Mouse (Mus musculus) neural tube, embryonic 13.5 days (tissue): ENCODE results near the gene Gpc3. TPM values are rescaled to one million over a fixed set of nuclear protein-coding genes. Genes with fewer than 3 reads are reported as not detected.

ENCODE experiments used
- ATAC-seq: fragments of 200-750 bp; cut with Nextera tagmentation; 2 replicates; pipeline ENCODE4 v1.8.0; 2017; ENCODE audit warnings: low read depth, mild to moderate bottlenecking, moderate TSS enrichment, moderate library complexity
- H3K27ac ChIP-seq: fragments of 300-500 bp; sonication (generic); replicated peaks from 2 replicates; pipeline ENCODE4 v1.5.1; 2015; ENCODE audit warnings: moderate library complexity, mild to moderate bottlenecking, inconsistent platforms
- H3K27me3 ChIP-seq: fragments of 300-500 bp; sonication (generic); 2 replicates; pipeline ENCODE4 v1.6.1; 2015; ENCODE audit warnings: mild to moderate bottlenecking, inconsistent platforms
- H3K36me3 ChIP-seq: fragments of 300-500 bp; sonication (generic); 2 replicates; pipeline ENCODE4 v1.6.1; 2015; ENCODE audit warnings: mild to moderate bottlenecking, inconsistent platforms
- H3K4me1 ChIP-seq: fragments of 300-500 bp; sonication (generic); replicated peaks from 2 replicates; pipeline ENCODE4 v1.6.1; 2015; ENCODE audit warnings: inconsistent platforms
- H3K4me2 ChIP-seq: fragments of 300-500 bp; sonication (generic); 2 replicates; pipeline ENCODE4 v1.6.1; 2015; ENCODE audit warnings: inconsistent platforms, mild to moderate bottlenecking, moderate library complexity
- H3K4me3 ChIP-seq: fragments of 300-500 bp; sonication (generic); 2 replicates; pipeline ENCODE4 v1.5.1; 2015; ENCODE audit warnings: mild to moderate bottlenecking, inconsistent platforms
- H3K9ac ChIP-seq: fragments of 300-500 bp; sonication (generic); 2 replicates; pipeline ENCODE4 v1.6.1; 2015; ENCODE audit warnings: moderate library complexity, mild to moderate bottlenecking, inconsistent platforms
- H3K9me3 ChIP-seq: fragments of 300-500 bp; sonication (generic); 2 replicates; pipeline ENCODE4 v1.6.1; 2016; ENCODE audit warnings: inconsistent platforms
- WGBS: fragments of 180-500 bp; shearing (Covaris S2); methylation state at CpG from one replicate; pipeline ENCODE4 v1.1.7; 2015; 5-methylcytosine and 5-hydroxymethylcytosine counted together
- polyA plus RNA-seq: library from polyadenylated mRNA; unstranded; fragments of >200 nt; fragmentation: Nextera tagmentation; extraction: Ambion mirVana; gene quantifications from 2 replicates; pipeline ENCODE4 v1.2.1, GENCODE M21; 2015

Gpc3 gene
- polyA plus RNA-seq, result 136 and 189 TPM in 2 replicates

DNA sequence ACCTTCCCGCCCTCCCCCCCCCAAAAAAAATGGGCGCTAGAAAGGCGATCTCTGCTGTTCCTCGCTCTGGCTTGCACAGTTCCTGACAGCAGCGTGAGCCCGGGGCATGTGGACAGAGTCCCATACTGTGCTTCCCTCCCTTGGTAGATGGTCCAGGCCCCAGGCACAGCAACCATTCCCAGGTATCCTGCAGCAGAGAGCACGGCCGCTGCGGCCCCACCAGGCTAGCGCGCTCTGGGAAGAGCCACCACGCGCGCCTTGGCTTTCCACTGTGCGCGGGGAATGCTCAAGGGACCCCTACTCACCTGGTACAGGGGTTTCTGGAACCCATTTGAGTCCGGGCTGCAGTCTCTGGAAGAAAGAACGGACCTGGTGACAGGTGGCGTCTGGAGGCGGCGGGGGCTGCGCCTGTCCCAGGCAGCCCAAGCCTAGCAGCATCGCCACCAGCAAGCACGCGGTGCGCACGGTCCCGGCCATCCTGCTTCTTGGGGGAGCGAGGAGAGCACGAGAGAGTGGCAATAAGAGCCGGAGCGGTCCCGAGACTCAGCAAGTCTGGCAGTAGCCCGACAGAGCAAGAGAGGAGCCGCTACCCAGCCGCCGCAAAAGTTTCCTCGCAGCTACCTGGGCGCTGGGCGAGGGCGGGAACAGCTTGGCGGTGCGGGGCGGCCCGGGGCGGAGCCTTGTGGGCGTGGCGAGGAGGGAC lies at the start of gene Gpc3:
TSS of gene Gpc3 (minus strand) at position 623 of the 703 bp plus-strand sequence.
- Histone ChIP-seq H3K4me1 (peaks cover 14% of the 10 kb centered on the region; the same call in 1 of the 2 replicates), H3K36me3 (no peaks in the 10 kb centered on the region), H3K4me3 (peak within 1 kb of the TSS; percentile 47), H3K9me3 (no peaks in the 10 kb centered on the region), H3K27ac (0 out of 2 replicates have a peak within 1 kb of the TSS, but pooled peaks have one; percentile 23), H3K9ac (peak within 1 kb of the TSS; percentile 58), H3K4me2 (peak within 1 kb of the TSS; percentile 73), H3K27me3 (peaks cover 47% of the 10 kb centered on the region)
- 30% methylated on average over 47 of the region's 48 CpGs for WGBS
- ATAC-seq, result peak; percentile 91

DNA sequence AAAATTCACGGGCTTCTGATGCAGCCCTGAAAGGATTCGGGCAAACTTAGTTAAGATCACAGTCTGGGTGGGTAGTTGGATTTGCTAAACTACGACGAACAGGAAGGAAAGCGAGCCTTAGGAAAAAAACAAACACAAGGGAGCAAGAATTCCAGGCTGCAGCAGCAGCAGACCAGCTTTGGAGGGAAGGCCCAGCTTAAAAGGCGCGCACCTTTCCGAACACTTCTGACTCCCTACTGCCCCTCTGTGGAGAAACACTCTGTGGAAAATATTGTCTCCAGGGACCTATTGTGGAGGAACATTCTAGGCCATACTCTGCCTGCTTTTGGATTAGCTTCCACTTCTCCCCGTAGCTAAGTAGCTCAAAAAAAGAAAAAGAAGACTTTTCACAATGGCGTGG lies 38.2 kb upstream of the Gpc3 start:
- Histone ChIP-seq H3K4me3 (no peak overlapping the region), H3K9ac (no peak overlapping the region), H3K27me3 (no peaks in the 10 kb centered on the region), H3K9me3 (no peaks in the 10 kb centered on the region), H3K4me2 (peak overlapping the region; percentile 26), H3K36me3 (no peaks in the 10 kb centered on the region), H3K4me1 (0 out of 2 replicates have a peak, but pooled peaks cover 19% of the 10 kb centered on the region), H3K27ac (no peak overlapping the region)
- WGBS, result 18% methylated on average over 10 of the region's 10 CpGs
- peak; percentile 74; the same call in 1 of the 2 replicates for ATAC-seq

DNA sequence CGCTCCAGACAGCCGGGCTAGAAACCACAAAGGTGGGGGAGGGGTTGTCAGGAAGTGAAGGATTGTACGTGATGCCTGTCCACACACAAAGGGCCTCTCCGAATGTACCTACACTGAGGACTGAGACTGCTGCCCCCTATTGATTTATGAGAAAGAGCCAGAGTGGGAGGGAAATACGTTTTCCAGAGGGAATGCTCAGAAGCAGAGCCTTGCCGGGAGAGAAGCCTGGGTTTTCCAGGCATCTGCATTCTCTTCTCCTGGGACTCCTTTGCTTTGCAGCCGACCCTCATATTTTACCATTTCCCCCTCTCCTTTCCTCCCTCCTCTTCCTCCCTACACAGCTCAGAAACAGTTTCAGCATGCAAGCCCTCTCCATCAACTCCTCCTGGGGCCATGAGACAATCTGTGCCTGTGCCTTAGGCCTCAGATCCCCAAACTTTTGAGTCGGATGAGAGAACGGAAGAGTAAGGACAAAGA lies 37.8 kb upstream of the Gpc3 start:
- H3K4me2 ChIP-seq, result peak overlapping the region; percentile 26
- no peak overlapping the region for H3K27ac ChIP-seq

DNA sequence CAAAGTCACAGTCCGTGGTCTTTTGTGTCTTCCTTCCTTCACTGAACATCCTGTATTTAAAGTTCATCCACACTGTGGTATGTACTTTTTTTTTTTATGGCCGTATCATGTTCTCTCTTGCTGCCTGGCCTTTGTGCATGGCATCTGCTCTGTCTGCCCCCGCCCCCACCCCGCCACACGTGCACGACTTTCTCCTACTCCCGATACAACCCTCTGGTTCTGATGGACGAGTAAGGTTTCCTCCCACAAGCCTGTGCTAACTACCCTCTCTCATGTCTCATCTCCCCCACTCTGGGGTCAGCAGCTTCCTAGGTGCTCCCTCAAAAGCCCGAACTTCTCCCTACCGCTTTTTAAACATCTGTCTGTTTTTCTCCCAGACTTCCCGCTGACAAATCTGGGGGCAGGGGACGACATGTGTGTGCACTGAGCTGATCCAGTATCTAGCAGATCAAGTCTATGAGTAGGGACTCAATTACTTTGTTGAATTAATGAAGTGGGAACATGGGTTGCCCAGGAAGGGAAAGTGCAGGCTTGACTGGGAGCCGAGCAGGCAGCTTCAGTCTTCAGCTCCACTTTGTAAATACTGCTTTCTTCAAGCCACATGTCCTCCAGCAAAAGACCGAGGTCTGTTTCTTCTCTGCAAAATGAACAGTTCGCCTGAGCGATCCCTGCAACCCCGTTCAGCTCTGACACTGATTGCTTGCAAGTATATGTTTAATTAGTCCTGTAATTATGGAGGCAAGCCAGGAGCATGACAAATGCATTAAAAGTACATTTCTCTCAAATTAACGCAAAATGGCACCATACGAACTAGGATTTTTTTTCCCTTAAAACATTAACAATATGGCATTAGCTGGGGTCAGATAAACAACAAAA lies 35.4 kb upstream of the Gpc3 start:
- no peaks in the 10 kb centered on the region for H3K36me3 ChIP-seq
- H3K9ac ChIP-seq, result no peak overlapping the region
- ATAC-seq, result no peak; the same call in 1 of the 2 replicates
- H3K27me3 ChIP-seq, result no peaks in the 10 kb centered on the region
- no peaks in the 10 kb centered on the region for H3K9me3 ChIP-seq
- 0 out of 2 replicates have a peak, but pooled peaks cover 19% of the 10 kb centered on the region for H3K4me1 ChIP-seq
- no peak overlapping the region for H3K27ac ChIP-seq
- H3K4me3 ChIP-seq, result no peak overlapping the region
- WGBS, result 25% methylated on average over 19 of the region's 19 CpGs
- peak overlapping the region; percentile 42 for H3K4me2 ChIP-seq

More for the DNA sequence above, 37.8 kb upstream of the Gpc3 start:
- peak; percentile 69; the same call in 1 of the 2 replicates for ATAC-seq
- H3K4me3 ChIP-seq, result no peak overlapping the region
- H3K9me3 ChIP-seq, result no peaks in the 10 kb centered on the region
- H3K27me3 ChIP-seq, result no peaks in the 10 kb centered on the region
- H3K4me1 ChIP-seq, result 0 out of 2 replicates have a peak, but pooled peaks cover 19% of the 10 kb centered on the region
- no peaks in the 10 kb centered on the region for H3K36me3 ChIP-seq
- 26% methylated on average over 9 of the region's 9 CpGs for WGBS
- H3K9ac ChIP-seq, result no peak overlapping the region

- Histone ChIP-seq H3K9ac (no peak overlapping the region), H3K4me3 (no peak overlapping the region), H3K27me3 (no peaks in the 10 kb centered on the region), H3K27ac (no peak overlapping the region), H3K36me3 (no peaks in the 10 kb centered on the region), H3K4me2 (no peak overlapping the region), H3K9me3 (no peaks in the 10 kb centered on the region), H3K4me1 (0 out of 2 replicates have a peak, but pooled peaks cover 12% of the 10 kb centered on the region)
- ATAC-seq, result no peak
- WGBS, result 61% methylated on average over 7 of the region's 7 CpGs
Measured at GRCm38 (mm10) chrX:52644393-52644792, 30.6 kb upstream of the Gpc3 start.

DNA sequence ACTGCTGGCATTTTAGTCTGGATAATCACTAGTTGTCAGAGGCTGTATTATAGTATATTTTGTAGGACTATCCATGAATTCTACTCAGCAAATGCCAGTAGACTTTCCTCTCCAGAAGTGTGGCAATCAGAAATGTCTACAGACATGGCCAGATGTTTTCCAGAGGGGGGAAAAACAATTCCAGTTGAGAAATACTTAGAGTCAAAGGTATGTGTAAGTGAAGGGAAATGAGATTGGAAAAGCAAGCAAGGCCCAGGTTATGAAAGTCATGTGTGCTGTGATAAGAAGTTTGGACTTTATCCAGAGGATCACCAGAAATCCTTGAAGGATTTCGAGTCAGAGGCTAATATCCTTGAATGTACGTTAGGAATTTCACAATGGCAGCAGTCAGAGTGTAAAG lies 29.6 kb upstream of the Gpc3 start:
- 0 out of 2 replicates have a peak, but pooled peaks cover 1% of the 10 kb centered on the region for H3K4me1 ChIP-seq
- WGBS, result 54% methylated on average over 2 of the region's 2 CpGs
- ATAC-seq, result no peak

GRCm38 (mm10) chrX:52642126-52642525 lies 28.4 kb upstream of the Gpc3 start:
- 89% methylated on average over 2 of the region's 2 CpGs for WGBS

More for the DNA sequence above, 29.6 kb upstream of the Gpc3 start:
- Histone ChIP-seq H3K27ac (no peak overlapping the region), H3K9me3 (no peaks in the 10 kb centered on the region), H3K9ac (no peak overlapping the region), H3K4me2 (no peak overlapping the region), H3K4me3 (no peak overlapping the region), H3K36me3 (no peaks in the 10 kb centered on the region), H3K27me3 (no peaks in the 10 kb centered on the region)

GRCm38 (mm10) chrX:52637419-52637818 lies 23.7 kb upstream of the Gpc3 start:
- no peak for ATAC-seq
- Histone ChIP-seq H3K9ac (no peak overlapping the region), H3K4me3 (no peak overlapping the region), H3K4me2 (no peak overlapping the region), H3K36me3 (no peaks in the 10 kb centered on the region), H3K9me3 (no peaks in the 10 kb centered on the region), H3K27me3 (peaks cover 4% of the 10 kb centered on the region; the same call in 1 of the 2 replicates), H3K4me1 (no peaks in the 10 kb centered on the region), H3K27ac (no peak overlapping the region)

More at GRCm38 (mm10) chrX:52642126-52642525, 28.4 kb upstream of the Gpc3 start:
- H3K9ac ChIP-seq, result no peak overlapping the region
- H3K4me2 ChIP-seq, result no peak overlapping the region
- ATAC-seq, result no peak
- H3K4me1 ChIP-seq, result no peaks in the 10 kb centered on the region
- H3K36me3 ChIP-seq, result no peaks in the 10 kb centered on the region
- H3K4me3 ChIP-seq, result no peak overlapping the region
- H3K9me3 ChIP-seq, result no peaks in the 10 kb centered on the region
- H3K27ac ChIP-seq, result no peak overlapping the region
- H3K27me3 ChIP-seq, result no peaks in the 10 kb centered on the region

DNA sequence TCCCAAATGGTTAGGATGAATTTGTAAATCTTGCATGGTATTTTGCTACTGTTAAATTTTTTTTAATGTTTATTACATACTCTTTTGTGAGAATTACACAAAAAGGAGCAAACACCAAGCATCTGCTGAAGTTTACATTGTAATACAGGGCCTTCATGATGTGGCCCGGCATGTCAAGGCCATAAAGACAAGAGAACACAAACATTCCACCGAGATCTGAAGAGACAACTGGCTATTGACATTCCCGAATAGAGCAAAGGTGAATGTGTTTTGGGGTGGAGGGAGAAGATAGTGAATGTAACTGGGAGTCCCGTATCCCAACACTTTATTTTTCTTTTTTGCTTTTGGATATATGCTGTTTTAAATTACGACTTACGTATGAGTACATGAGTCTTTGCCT lies 20.2 kb upstream of the Gpc3 start:
- Histone ChIP-seq H3K9ac (no peak overlapping the region), H3K27ac (no peak overlapping the region), H3K27me3 (peaks cover 4% of the 10 kb centered on the region), H3K36me3 (no peaks in the 10 kb centered on the region), H3K9me3 (no peaks in the 10 kb centered on the region), H3K4me3 (no peak overlapping the region), H3K4me2 (no peak overlapping the region), H3K4me1 (no peaks in the 10 kb centered on the region)
- ATAC-seq, result no peak
- 58% methylated on average over 6 of the region's 6 CpGs for WGBS

DNA sequence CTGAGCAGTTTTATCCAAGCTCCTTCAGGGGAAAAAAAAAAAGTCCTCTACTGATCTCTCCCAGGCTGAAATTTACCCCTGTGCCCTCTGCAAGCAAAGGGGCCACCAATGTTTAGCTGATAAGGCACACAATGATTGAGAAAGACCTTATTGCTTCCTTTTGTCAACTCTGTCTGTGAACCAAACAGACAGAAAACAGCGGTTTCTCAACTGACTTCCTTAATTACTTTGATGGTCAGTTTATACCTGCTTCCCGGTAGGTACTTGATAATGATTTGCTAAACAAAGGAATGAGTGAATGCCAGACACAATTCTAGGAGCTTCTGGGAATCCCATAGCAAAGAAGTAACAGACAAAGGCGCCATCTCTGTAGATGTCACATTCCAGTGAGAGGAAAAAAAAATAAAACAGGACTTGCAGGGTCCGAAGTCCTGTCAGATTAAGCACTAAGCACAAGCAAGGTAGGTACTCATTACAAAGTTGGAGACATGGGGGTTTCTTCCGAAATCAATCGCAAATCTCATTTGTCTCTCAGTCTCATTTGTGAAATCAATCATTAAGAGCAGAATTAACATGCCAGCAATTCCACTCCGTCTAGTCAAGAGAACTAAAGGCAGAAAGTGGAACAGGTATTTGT lies 19.1 kb upstream of the Gpc3 start:
- no peaks in the 10 kb centered on the region for H3K4me1 ChIP-seq
- no peak overlapping the region for H3K4me3 ChIP-seq
- H3K9ac ChIP-seq, result no peak overlapping the region
- ATAC-seq, result no peak
- H3K27ac ChIP-seq, result no peak overlapping the region
- H3K4me2 ChIP-seq, result no peak overlapping the region
- H3K9me3 ChIP-seq, result no peaks in the 10 kb centered on the region
- WGBS, result 31% methylated on average over 7 of the region's 7 CpGs
- no peaks in the 10 kb centered on the region for H3K36me3 ChIP-seq
- H3K27me3 ChIP-seq, result peaks cover 4% of the 10 kb centered on the region

- 71% methylated on average over 6 of the region's 6 CpGs for WGBS
- ATAC-seq, result no peak
Measured at GRCm38 (mm10) chrX:52626963-52627716, 13.4 kb upstream of the Gpc3 start.

More at GRCm38 (mm10) chrX:52626963-52627716, 13.4 kb upstream of the Gpc3 start:
- H3K9ac ChIP-seq, result no peak overlapping the region
- no peak overlapping the region for H3K27ac ChIP-seq
- no peak overlapping the region for H3K4me2 ChIP-seq
- H3K27me3 ChIP-seq, result no peaks in the 10 kb centered on the region; the same call in 1 of the 2 replicates
- no peak overlapping the region for H3K4me3 ChIP-seq
- no peaks in the 10 kb centered on the region for H3K4me1 ChIP-seq
- H3K9me3 ChIP-seq, result no peaks in the 10 kb centered on the region
- no peaks in the 10 kb centered on the region for H3K36me3 ChIP-seq
